Mouse (Mus musculus) intestine, postnatal 0 days (tissue): ENCODE results near the gene Pnn. TPM values are rescaled to one million over a fixed set of nuclear protein-coding genes. Genes with fewer than 3 reads are reported as not detected.
A peak's percentile ranks its signal among the peaks of the same experiment; 100 is the strongest.

Experiments used
- ATAC-seq: fragments of 200-750 bp; cut with Nextera tagmentation; 2 replicates; pipeline ENCODE4 v1.8.0; 2017; ENCODE audit warnings: mild to moderate bottlenecking, moderate TSS enrichment, moderate library complexity
- H3K27ac ChIP-seq: fragments of 300-500 bp; sonication (generic); 2 replicates; pipeline ENCODE4 v1.5.1; 2014; ENCODE audit warnings: mild to moderate bottlenecking, low read depth, low read length, moderate library complexity
- H3K27me3 ChIP-seq: fragments of 300-500 bp; sonication (generic); replicated peaks from 2 replicates; pipeline ENCODE4 v1.6.1; 2014; ENCODE audit warnings: low read length, mixed read lengths; ENCODE audit not compliant: control insufficient read depth, insufficient read depth
- H3K36me3 ChIP-seq: fragments of 300-500 bp; sonication (generic); 2 replicates; pipeline ENCODE4 v1.6.1; 2014; ENCODE audit warnings: mild to moderate bottlenecking, moderate library complexity; ENCODE audit not compliant: control insufficient read depth, insufficient read depth
- H3K4me1 ChIP-seq: fragments of 300-500 bp; sonication (generic); replicated peaks from 2 replicates; pipeline ENCODE4 v1.6.1; 2014; ENCODE audit warnings: antibody characterized with exemption, low read length, mixed read lengths; ENCODE audit not compliant: control insufficient read depth, insufficient read depth
- H3K4me2 ChIP-seq: fragments of 300-500 bp; sonication (generic); replicated peaks from 2 replicates; pipeline ENCODE4 v1.6.1; 2014; ENCODE audit warnings: low read depth, mild to moderate bottlenecking, moderate library complexity
- H3K4me3 ChIP-seq: fragments of 300-500 bp; sonication (generic); 2 replicates; pipeline ENCODE4 v1.5.1; 2014; ENCODE audit warnings: low read depth, low read length
- H3K9ac ChIP-seq: fragments of 300-500 bp; sonication (generic); 2 replicates; pipeline ENCODE4 v1.6.1; 2014; ENCODE audit warnings: mild to moderate bottlenecking, low read depth, low read length
- H3K9me3 ChIP-seq: fragments of 300-500 bp; sonication (generic); 2 replicates; pipeline ENCODE4 v1.6.1; 2016; ENCODE audit warnings: mixed run types; ENCODE audit not compliant: control insufficient read depth
- CTCF ChIP-seq: sonication (generic); IDR thresholded peaks from 2 replicates; pipeline ENCODE4 v1.5.1; 2016; ENCODE audit warnings: low read depth, mild to moderate bottlenecking, control low read depth, antibody characterized with exemption, moderate library complexity
- WGBS: fragments of 180-500 bp; shearing (Covaris S2); extraction: QIAGEN DNeasy Blood & Tissue Kit; methylation state at CpG from one replicate; pipeline ENCODE4 v1.1.7; 2014; 5-methylcytosine and 5-hydroxymethylcytosine counted together
- polyA plus RNA-seq: library from polyadenylated mRNA; unstranded; fragments of >200 nt; fragmentation: Nextera tagmentation; extraction: Ambion mirVana; gene quantifications from 2 replicates; pipeline ENCODE4 v1.2.1, GENCODE M21; 2015

The Pnn gene
- 27.1 and 36.2 TPM in 2 replicates for polyA plus RNA-seq

DNA sequence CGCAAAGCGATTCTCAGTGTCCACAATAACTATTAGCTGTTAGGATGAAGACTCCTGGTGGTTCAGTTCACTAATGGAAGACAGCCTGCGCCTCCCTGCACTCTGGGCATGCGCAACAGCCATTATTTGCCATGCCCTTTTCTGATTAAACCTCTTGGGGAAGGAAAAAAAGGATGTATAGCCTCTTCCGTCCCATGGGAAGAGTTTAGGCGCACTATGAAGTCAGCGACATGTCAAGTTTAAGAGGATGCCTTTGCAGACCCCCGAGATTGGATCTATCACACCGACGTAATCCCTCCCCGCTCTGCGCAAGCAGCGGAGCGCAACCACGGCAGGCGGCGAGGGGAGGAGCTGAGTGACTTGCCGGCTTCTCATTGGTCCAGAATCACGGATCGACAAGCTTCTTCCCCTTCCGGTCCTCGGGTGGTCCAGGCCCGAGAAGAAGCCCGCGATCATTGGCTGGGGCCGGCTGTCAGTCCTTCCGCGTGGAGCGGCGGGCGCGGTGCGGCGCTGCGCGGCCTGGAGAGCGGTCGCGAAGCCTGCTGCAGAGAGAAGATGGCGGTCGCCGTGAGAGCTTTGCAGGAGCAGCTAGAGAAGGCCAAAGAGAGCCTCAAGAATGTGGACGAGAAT lies at the start of gene Pnn:
Pnn (plus strand) TSS at position 437 of the 630 bp plus-strand sequence.
- WGBS, result under 1% methylated on average over 42 of the region's 43 CpGs
- Histone ChIP-seq H3K27ac (peak within 1 kb of the TSS; percentile 92), H3K27me3 (no peaks in the 10 kb centered on the region), H3K36me3 (peaks cover 33% of the 10 kb centered on the region), H3K4me3 (peak within 1 kb of the TSS; percentile 99), H3K4me1 (0 out of 2 replicates have a peak, but pooled peaks cover 3% of the 10 kb centered on the region), H3K4me2 (peak within 1 kb of the TSS; percentile 77), H3K9me3 (no peaks in the 10 kb centered on the region), H3K9ac (peak within 1 kb of the TSS; percentile 97)
- ATAC-seq, result peak; percentile 99
- peak; percentile 46 for TF ChIP-seq CTCF

DNA sequence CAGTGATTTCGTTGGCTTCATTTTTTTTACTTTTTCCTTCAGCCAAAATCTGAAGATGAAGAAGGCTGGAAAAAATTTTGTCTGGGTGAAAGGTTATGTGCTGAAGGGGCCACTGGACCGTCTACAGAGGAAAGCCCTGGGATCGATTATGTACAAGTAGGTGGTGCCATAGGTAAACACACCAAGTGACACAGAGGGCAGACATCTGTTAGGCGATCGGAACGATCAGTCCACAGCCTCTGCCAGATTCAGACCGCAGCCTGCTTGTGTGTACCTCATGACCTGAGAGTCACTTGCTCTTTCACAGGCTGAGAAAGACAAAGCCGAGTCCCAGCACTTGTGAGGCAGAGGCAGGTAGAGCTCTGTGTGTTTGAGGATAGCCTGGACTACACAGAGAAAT lies 48.7 kb upstream of the Pnn start:
- Histone ChIP-seq H3K4me2 (no peak overlapping the region), H3K4me1 (no peaks in the 10 kb centered on the region), H3K9ac (no peak overlapping the region), H3K27me3 (no peaks in the 10 kb centered on the region), H3K27ac (no peak overlapping the region), H3K9me3 (no peaks in the 10 kb centered on the region), H3K36me3 (peaks cover 30% of the 10 kb centered on the region), H3K4me3 (no peak overlapping the region)
- TF ChIP-seq CTCF, result no peak
- ATAC-seq, result no peak
- WGBS, result 82% methylated on average over 8 of the region's 8 CpGs

DNA sequence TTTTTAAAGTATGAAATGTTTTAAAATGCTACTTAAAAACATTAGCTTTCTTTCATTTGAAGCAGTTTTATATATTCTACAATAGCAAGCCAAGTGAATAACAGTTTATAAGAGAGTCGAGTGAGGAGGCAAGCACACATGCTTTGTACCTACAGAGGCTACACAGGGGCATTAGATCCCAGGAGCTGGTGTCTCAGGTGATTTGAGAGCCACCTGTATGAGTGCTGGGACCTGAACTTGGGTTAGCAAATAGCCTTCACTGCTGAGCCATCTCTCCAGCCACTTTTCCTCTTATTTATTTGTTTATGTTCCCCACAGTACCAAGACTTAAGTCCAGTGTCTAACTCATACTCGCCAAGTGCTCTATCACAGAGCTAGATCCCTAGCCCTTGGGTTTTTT lies 46.8 kb upstream of the Pnn start:
- Histone ChIP-seq H3K9ac (no peak overlapping the region), H3K4me3 (no peak overlapping the region), H3K36me3 (peaks cover 35% of the 10 kb centered on the region), H3K4me2 (no peak overlapping the region), H3K4me1 (no peaks in the 10 kb centered on the region), H3K9me3 (no peaks in the 10 kb centered on the region), H3K27ac (no peak overlapping the region), H3K27me3 (no peaks in the 10 kb centered on the region)
- ATAC-seq, result no peak
- 90% methylated on average over 2 of the region's 2 CpGs for WGBS
- TF ChIP-seq CTCF, result no peak

DNA sequence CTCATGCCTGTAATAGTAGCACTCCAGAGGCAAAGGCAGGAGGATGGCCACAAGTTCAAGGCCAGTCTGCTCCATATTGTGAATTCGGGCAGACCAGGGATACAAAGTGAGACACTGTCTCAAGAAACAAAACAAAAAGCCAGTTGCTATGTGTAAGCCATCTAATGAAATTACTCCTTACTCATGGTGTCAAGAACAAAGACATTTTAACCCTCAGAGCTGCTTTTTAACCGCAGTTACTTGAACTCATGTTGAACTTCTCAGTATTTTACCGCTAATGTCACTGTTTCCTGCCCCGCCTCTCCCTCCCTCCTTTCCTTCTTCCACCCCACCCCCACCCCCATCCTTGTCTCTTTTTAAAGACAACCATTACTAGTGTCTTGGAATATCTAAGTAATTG lies 45.4 kb upstream of the Pnn start:
- no peak overlapping the region for H3K27ac ChIP-seq
- H3K4me2 ChIP-seq, result no peak overlapping the region
- no peaks in the 10 kb centered on the region for H3K9me3 ChIP-seq
- no peak overlapping the region for H3K9ac ChIP-seq
- H3K36me3 ChIP-seq, result peaks cover 38% of the 10 kb centered on the region
- no peak overlapping the region for H3K4me3 ChIP-seq
- no peaks in the 10 kb centered on the region for H3K27me3 ChIP-seq
- H3K4me1 ChIP-seq, result no peaks in the 10 kb centered on the region
- ATAC-seq, result no peak
- no peak for TF ChIP-seq CTCF
- 83% methylated on average over 4 of the region's 4 CpGs for WGBS

- Histone ChIP-seq H3K9me3 (no peaks in the 10 kb centered on the region), H3K4me1 (no peaks in the 10 kb centered on the region), H3K4me3 (no peak overlapping the region), H3K27me3 (no peaks in the 10 kb centered on the region), H3K4me2 (no peak overlapping the region), H3K9ac (no peak overlapping the region), H3K36me3 (peaks cover 4% of the 10 kb centered on the region; the same call in 1 of the 2 replicates), H3K27ac (no peak overlapping the region)
- 57% methylated on average over 5 of the region's 5 CpGs for WGBS
- no peak for ATAC-seq
- peak; percentile 63 for TF ChIP-seq CTCF
Observed at GRCm38 (mm10) chr12:59032101-59032500, 34.6 kb upstream of the Pnn start.

GRCm38 (mm10) chr12:59039162-59039970 lies 27.3 kb upstream of the Pnn start:
- H3K27me3 ChIP-seq, result no peaks in the 10 kb centered on the region
- TF ChIP-seq CTCF, result no peak
- 72% methylated on average over 10 of the region's 10 CpGs for WGBS
- no peaks in the 10 kb centered on the region for H3K9me3 ChIP-seq
- H3K36me3 ChIP-seq, result peaks cover 17% of the 10 kb centered on the region
- no peak overlapping the region for H3K4me3 ChIP-seq
- peak overlapping the region; percentile 49; the same call in 1 of the 2 replicates for H3K4me2 ChIP-seq
- H3K27ac ChIP-seq, result peak overlapping the region; percentile 90; the same call in 1 of the 2 replicates
- ATAC-seq, result no peak
- no peaks in the 10 kb centered on the region for H3K4me1 ChIP-seq
- H3K9ac ChIP-seq, result no peak overlapping the region
